Mouse (Mus musculus): ENCODE measurements at regions not wholly inside any gene's neighbourhood (a gene's known extent, or its start where the extent isn't known, plus 50 kb on each side); places are given as distances from the start of the nearest gene placed in this dataset.

DNA sequence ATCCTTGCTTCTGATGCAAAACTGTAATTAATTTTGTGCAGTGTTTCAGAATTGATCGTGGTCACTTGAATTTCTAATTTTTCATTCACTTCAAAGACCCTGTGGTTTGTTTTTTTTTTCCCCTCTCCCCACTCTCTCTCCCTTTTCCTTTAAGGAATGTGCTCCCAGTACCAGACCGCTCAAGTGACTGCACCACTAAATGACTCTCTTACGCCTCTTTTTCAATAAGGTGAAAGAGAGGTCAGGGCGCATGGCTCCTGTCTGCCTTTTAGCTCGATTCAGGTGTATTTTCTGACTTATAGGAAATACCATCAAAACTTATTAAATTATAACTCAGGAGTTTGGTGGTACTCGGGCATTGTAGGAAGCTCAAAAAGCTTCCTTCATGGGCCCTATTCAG lies 146.0 kb upstream of the Zfp507 start:
- no peak for DNase-seq

DNA sequence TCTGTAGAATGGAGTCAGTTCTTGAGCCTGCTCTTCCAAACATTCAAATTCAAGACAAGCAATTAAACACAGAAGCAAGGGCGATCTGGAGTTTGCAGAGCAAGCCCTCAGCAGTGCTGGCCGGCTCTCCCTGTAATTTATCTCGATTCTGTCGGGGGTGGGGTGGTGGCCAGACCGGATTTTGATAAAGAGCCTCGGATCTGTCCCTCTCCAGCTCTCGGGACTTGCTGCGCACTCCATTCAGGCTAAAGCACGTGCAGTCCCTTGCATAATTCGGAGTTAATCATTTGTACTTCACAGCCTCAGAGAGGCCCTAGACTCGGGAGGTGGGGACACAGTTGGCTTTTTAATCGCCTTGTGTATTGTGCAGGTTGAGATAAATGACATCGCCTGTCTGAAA lies 145.6 kb upstream of the Zfp507 start:
- no peak for DNase-seq

DNA sequence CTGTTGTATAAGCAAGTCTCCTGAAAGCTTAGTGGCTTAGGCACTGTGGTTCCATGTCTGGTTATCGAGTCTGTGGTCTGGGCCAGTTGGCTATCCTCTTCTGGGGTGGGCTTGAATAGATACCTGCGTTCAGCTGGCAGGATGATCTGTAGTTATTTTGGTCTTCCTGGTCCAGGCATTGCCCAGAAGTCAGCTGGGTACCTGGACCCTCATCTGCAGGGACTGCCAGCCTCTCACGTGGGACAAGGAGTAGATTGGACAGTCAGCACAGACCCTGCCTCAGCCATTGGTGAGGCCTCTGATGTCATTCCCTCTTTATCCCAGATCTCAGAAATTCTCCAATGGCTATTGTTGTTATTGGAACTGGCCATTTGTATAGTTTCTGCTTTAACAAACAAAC lies 138.3 kb upstream of the Zfp507 start:
- no peak for DNase-seq

DNA sequence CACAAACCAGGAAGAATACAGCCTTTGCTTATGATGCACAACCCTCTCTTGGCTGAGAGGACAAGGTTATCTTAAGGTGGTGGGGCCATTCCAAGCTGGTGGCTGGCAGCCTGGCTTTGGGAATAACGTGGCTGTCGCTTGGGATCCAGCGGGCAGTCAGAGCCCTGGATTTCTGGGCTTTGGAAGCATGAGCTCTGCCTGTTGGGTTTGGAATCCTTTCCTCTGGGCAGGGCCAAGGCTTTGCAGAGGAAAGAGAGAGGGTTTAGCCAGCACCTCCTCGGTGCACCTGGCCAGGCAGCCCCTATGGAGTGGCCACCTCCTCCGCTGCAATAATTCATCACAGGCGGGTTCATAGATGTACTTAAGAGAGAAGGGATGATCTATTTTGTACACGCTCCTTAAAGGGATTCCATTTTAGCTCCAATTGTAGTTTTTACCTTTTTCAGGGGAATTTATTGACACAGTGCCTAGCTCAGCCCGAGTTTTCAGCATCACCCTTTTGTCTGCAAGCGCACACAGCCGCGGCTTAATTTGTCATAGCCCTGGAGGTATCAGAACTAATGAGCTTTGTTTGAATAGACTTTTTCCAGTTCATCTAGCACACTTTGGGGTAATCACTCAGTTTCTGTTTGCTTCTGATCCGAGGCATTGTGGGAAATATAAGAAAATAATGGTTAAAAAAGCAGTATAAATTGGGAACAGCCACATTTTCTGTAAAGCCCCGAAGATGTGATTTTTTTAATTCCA lies 135.5 kb upstream of the Zfp507 start:
- no peak for DNase-seq

DNA sequence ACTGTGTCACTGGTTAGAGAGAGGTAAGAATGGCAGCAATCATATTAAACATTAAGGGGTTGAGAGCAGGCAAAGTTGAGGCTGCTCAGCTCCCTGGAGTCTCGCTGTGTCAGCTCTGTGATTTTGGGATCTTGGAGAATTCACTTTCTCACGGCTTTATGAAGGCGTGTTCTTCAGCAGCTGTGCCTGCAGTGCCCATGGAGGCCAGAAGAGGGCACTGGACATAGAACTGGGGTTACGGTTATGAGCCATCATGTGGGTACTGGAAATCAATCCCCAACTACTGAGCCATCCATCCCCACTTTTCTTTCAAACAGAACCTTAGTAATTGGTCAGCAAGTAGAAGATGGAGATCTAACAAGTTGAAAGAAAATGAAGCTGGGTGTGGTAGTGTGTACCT lies 123.9 kb upstream of the Zfp507 start:
- DNase-seq: no peak

DNA sequence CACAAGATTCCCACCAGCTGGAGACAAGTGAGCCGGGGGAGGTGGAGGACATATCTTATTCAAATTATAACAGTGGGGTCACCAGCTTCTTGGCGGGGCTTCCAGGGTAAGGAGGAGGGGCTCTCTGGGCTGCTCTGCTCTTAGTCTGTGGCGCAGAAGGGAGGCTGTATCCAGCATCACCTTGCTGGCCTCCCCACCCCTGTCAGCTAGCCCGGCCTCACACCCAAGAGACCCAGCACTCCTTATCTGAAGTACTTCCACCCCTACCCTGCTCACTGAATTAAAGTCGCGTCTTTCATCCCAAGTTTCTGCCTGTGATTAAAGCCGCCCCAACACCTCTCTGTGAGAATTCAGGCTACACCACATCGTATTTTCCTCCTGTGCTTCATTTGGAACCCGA lies 119.8 kb upstream of the Zfp507 start:
- no peak for DNase-seq

DNA sequence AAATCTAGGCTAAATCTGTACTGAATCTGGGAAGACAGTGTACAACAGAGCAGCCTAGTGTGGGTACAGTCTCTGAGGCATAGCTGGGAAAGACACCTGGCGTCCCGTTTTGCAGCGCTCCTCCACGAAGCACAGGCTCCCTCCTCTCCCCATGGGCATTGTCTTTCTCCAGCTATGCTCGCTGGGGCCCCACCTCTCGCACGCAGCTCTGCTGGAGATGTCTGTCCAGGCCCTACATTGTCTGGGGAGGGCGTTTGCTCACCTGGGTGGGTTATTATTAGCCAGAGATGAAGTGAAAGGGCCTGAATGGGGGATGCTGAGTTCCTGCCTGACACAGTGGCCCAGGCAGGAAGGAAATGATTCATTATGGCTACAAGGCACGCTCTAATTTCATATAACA lies 118.1 kb upstream of the Zfp507 start:
- DNase-seq: no peak

DNA sequence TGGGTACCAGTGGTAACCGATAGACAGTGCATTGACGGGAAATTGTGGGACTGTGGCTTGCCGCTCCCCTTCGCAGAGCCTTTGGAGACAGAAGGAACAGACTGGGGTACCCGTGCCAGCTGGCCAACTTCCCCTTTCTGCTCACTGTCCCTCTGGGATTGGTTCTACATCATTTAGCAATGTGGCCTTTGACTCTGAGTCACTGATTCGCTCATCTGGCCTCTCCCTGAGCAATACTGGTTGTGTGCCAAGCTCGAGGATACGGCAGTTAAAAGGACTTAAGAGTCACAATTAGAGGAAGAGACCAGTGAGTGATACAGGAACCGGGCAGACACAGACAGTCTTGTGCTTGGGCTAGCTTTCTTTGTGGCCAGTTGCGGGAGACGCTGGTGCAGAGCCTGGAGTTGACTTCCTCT lies 117.4 kb upstream of the Zfp507 start:
- DNase-seq: peak; percentile 44

DNA sequence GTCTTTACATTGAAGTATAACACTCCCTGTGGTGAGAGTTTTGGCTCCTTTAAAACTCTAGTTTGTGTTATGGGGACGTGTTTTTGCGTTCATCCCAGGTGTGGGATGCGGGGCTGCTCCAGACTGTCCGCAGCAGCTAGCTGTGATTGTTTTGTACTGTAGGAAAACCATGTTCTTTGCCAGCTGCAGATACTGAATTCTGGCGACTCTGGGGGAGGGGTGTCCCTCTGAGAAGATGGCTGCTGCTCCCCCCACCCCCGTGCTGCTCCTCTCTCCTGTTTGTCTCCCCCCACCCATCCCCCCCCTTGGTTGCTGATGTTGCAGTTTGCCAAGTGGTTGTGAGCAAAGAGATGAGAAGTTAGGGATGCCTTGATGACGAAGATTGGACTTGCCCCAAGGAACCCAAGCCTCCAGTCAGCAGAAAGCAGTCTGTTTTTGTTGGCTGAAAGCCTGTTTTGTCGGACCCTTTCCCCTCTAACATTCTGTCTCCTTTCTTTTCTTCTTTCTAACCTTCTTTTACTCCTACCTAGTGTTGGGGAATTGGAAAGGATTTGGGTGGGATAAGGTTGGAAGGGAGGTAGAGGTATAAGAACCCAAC lies 107.4 kb upstream of the Zfp507 start:
- DNase-seq: no peak

DNA sequence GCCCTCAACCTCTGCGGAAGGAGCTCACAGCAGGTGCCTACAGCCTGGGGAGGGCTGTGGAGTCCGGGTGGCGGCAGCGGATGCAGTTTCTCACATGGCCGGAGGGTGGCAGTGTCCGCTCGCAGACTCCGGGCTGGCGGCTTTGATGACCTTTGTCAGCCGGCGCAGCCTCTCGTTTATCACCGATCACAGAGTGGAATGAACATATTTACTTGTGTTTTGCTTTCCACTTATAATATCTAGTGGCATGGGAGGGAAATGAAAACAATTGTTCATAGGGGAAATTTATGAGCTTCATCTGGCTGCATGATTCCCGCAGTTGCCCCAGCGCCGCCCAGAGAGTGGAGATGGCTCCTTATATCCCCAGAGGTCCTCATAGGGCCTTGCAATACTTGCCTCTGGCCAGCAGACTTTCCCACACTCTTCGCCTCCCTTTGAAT lies 99.2 kb upstream of the Zfp507 start:
- peak; percentile 81 for DNase-seq

DNA sequence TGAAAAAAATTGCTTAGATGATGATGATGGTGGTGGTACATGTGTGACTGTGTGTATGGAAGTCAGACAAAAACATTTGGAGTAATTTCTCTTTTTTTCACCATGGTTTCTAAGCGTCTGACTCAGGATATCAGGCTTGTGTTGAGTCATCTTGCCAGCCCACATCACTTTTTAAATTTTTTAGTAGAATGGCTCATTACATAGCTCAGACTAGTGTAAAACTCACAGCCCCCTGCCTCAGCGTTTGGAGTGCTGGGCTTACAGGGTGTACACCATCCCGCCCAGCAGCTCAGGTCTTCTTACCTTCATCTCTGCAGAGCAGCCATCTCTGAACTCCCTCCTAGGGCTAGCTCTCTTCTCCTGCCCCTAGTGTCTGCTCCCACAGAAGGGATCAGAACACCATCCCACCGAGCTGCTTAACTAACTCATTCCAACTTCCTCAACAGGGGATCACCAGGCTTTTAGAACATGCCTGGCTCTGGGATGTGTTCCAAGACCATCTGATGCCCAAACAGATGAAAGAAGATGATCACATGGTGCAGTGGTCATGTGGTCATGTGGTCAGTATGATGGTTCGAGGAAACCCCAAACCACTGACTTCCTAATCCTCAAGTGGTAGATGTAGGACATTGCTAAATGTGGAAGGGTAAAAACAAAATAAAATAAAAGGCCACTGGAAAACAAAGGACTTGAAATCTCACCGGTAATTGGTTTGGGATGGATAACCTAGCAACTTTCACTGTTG lies 96.1 kb upstream of the Zfp507 start:
- DNase-seq: no peak

DNA sequence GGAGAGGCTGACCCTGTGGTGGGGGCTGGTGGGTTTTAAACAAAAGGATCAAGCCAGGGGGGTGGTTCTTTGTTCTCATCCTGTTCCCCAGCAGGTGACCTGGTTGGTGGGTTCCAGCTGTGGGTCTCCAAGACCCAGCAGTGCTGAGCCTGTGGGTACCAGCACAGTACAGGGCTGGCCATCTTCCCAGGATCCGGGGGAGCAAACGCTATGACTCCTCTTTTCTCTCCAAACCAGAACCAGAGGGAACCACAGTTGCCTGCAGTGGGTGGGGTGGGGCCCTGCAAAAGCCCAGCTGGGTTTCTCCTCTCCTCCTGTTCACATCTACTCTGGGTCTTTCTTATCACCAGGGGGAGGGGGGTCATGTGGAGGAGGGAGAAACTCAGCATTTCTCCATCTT lies 90.5 kb upstream of the Zfp507 start:
- no peak for DNase-seq

DNA sequence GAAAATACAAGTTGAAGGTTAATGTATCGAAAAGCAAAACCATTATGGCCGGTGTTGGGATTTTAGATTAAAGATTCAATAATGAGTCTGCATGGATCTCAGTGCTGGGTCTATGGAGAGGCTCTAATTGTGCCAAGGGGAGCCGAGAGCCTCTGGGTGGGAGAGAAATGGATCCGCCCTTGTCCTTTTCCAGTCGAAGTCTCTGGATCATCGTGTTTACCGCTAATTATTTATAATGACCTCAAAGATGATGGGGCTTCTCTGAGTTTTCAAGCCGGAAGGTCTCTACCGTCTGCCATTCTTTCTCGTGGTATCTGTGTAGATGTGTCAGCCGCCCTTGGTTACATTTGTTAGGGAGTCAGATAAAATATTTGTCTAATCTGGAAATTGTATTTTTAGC lies 83.2 kb upstream of the Zfp507 start:
- DNase-seq: no peak

DNA sequence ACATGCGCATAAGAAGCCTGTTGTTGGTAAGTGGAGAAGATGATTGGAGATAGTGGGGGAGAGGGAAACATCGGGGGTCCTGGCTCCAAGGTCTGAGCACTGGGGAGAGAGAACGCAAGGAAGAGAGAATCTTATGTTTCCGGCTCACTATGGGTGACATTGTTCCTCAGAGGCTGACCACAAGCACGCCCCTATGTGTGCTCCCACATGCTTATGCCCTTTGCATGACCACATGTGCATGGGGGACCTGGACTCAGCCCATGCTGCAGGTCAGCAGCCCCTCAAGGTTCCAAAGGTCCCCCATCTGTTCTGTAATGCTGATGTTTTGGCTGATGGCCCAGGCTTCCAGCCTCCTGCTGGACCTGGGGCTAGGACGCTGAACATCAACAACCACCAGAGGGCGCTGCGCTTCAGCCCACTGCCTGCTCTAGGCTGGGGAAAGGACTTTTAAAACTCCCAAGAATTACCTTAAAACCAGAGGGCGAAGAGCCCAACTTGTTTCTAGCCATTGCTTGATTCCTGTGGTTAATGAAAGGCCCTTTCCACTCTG lies 77.0 kb upstream of the Zfp507 start:
- peak; percentile 83 for DNase-seq

DNA sequence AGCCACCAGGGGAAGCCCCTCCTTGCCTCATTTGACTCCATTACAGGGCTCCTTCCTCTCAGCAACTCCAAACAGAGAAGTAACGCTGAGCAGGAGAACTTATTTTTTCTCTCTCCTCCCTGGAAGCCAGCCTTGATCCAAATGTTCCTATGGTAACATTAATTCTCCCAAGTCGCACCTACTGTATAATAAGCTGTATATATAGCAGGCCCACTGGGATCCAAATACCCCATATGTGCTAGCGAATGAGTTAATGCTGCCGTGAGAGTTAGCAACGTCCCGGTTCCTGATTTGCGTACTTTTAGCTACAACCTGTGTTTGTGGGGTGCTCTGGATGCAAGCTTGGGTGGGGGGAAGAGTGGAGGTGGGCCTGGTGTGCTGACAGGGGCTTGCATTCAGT lies 75.4 kb upstream of the Zfp507 start:
- no peak for DNase-seq

DNA sequence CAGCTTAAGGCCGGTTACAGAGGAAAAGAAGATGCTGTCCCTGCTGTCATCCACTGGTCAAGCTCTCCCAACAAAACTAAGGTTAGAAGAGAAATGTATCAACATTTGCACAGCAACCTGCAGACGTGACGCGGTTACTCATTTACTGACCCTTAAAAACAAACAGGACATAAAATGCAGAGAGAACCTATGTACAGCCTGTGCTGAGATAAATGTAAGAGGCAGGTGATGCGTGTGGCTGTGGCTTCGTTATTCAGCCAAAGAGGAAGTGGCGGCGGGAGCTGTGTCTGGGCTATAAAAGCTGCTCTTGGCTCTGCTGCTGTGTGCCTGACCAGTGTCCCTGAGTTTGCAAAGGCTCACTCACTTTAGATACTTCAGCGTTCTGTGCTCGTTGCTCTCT lies 58.2 kb upstream of the Zfp507 start:
- DNase-seq: no peak

DNA sequence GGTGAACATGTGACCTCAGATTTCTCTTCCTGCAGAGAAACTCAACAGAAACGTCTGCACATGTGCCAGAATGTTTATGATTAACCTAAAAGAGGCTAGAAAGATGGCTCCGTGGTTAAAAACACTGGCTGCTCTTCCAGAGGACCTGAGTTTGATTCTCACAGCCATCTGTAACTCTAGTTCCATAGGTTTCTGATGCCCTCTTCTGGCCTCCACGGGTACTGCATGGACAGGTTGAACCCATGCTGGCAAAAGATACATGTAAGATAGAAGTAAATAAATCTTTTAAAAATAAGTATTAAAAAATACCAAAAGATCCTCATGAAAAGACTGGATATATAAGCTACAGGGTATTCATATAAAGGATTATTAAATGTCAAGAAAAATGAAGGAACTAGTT lies 56.8 kb upstream of the Zfp507 start:
- peak; percentile 33 for DNase-seq

DNA sequence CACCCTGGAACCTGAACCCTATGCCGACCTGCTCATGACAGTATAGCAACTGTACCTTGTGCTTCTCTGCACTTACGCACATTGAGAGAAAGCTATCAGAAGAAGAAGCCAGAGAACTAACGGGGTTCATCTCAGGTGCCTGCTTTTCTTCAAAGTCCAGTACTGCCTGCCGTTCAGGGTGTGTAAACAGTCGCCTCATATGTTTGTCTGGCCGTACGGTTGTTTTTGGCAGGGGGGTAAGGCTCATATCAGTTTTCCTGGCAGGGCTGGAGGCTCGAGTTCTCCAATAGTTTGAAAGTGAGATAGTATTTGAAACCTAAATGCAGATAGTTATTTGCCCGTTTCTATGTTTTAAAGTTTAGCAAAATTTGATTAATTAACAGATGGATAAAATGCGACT lies 54.9 kb upstream of the Zfp507 start:
- DNase-seq: no peak

Small RNA genes in the stretch of these regions (microRNA-seq; reads per million reads assigned to microRNA genes)
- 0 reads per million in 2 experiments for gene Gm23292
